13 mouse cellular contexts compared by ENCODE assay signal in genomic region chr8:64767047-64767446, GRCm38 (mm10). TPM values are rescaled to one million over a fixed set of nuclear protein-coding genes. Genes with fewer than 3 reads are reported as not detected.
DNase-seq lines count a peak whose midpoint lies in the region; ATAC-seq lines count a peak whose summit lies in the region.
"Had no signal": no experiment of that assay in that cellular context is flagged by ENCODE, and none has a peak within 500 bp of the region (broad histone marks: within the 10 kb centered on the region; RNA-seq: fewer than 3 reads in every experiment).

No protein-coding gene starts in this region.

- WGBS in forebrain, embryonic 16.5 days: 93% methylated on average over 9 of the region's 9 CpGs

- no peaks in the 10 kb centered on the region for H3K9me3 ChIP-seq in forebrain, embryonic 16.5 days (ENCODE audit: control insufficient read depth, low read length)
- H3K9me3 ChIP-seq: limb, embryonic 12.5 days; megakaryocyte, embryonic 14.5 days had no signal

- no peaks in the 10 kb centered on the region for H3K36me3 ChIP-seq in forebrain, embryonic 16.5 days (ENCODE audit: control insufficient read depth, insufficient read depth)

- DNase-seq in cerebellum, adult 18-20 months: peak; percentile 40 to 50
- peak; percentile 21 for DNase-seq in lung, postnatal 25 days (ENCODE audit: low spot score)
- DNase-seq in lung, postnatal 10 days: no peak
- peak; percentile 37 for DNase-seq in cerebellum, adult 9-10 months
- DNase-seq in skeletal muscle tissue, adult 2 months (ENCODE audit: low read depth, low spot score): peak; percentile 32
- no peak for DNase-seq in layer of hippocampus, adult 9-11 months
- DNase-seq: gastrocnemius, postnatal 36 days; liver, postnatal 0 days had no signal

- H3K4me3 ChIP-seq in forebrain, embryonic 16.5 days (replicated peaks; ENCODE audit: low read length): no peak overlapping the region
- H3K4me3 ChIP-seq: limb, embryonic 12.5 days; megakaryocyte, embryonic 14.5 days had no signal

- no peaks in the 10 kb centered on the region for H3K27me3 ChIP-seq in forebrain, embryonic 16.5 days (replicated peaks; ENCODE audit: control insufficient read depth, insufficient read depth, low read length)
- H3K27me3 ChIP-seq: limb, embryonic 12.5 days; megakaryocyte, embryonic 14.5 days had no signal

- ATAC-seq in cerebellum, adult (ENCODE audit: insufficient number of reproducible peaks, low FRiP score, low TSS enrichment): no peak
- ATAC-seq in forebrain, embryonic 16.5 days: no peak
- ATAC-seq: liver, postnatal 0 days had no signal

- H3K4me1 ChIP-seq in forebrain, embryonic 16.5 days (replicated peaks; ENCODE audit: control insufficient read depth, insufficient read depth, low read length): no peaks in the 10 kb centered on the region
- H3K4me1 ChIP-seq: limb, embryonic 12.5 days had no signal

- no peak overlapping the region for H3K27ac ChIP-seq in forebrain, embryonic 16.5 days (ENCODE audit: low read length)
- H3K27ac ChIP-seq: kidney, postnatal 0 days; limb, embryonic 12.5 days had no signal

- H3K4me2 ChIP-seq in forebrain, embryonic 16.5 days (ENCODE audit: low read length): no peak overlapping the region
- H3K4me2 ChIP-seq: limb, embryonic 12.5 days had no signal

- H3K9ac ChIP-seq in forebrain, embryonic 16.5 days (replicated peaks; ENCODE audit: low read depth, low read length): no peak overlapping the region
- H3K9ac ChIP-seq: limb, embryonic 12.5 days; liver, postnatal 0 days had no signal

RNA-seq across cellular contexts. Expression of gene Msmo1, which starts 33.5 kb away (rescaled TPM):
- 155 and 156 TPM in 2 replicates for polyA plus RNA-seq in forebrain, embryonic 16.5 days (2015; fragmentation: Nextera tagmentation; extraction: Ambion mirVana)

Comparison
In these comparisons a context has a peak if more than half of its experiments do, and no peak if none do; other contexts are left out.
1. DNase-seq: peak in cerebellum, adult 18-20 months (2 of 2), lung, postnatal 25 days (single experiment), cerebellum, adult 9-10 months (single experiment) and skeletal muscle tissue, adult 2 months (single experiment); none in lung, postnatal 10 days (single experiment) and layer of hippocampus, adult 9-11 months (single experiment).